Mouse (Mus musculus) lung, adult 2 months (tissue): ENCODE data around the gene Dclk1.

Experiments
- CTCF ChIP-seq: fragments of 200-500 bp; IDR thresholded peaks from 2 replicates; pipeline ENCODE4 v1.5.1; 2011; ENCODE audit warnings: mild to moderate bottlenecking, low read length, control low read depth; ENCODE audit not compliant: insufficient read depth
- POLR2A ChIP-seq: fragments of 200-500 bp; IDR thresholded peaks from 2 replicates; pipeline ENCODE4 v1.6.1; 2011; ENCODE audit warnings: low read depth, mild to moderate bottlenecking, control low read depth, low read length, borderline replicate concordance; ENCODE audit errors: extremely low read depth

GRCm38 (mm10) chr3:55320572-55320971 is 78.4 kb downstream of the Dclk1 start:
- TF ChIP-seq POLR2A = no peak
- no peak for TF ChIP-seq CTCF
